Mouse (Mus musculus): ENCODE results near the gene Pex5. TPM values are rescaled to one million over a fixed set of nuclear protein-coding genes. Genes with fewer than 3 reads are reported as not detected.
"Not testable (repeated sequence)": the region's sequence is repeated elsewhere in the genome, so short reads cannot be mapped to it uniquely, and the experiment has no call there.

The Pex5 gene
- polyA plus RNA-seq, 1 experiment from 2014 or later = 51.7 TPM

DNA sequence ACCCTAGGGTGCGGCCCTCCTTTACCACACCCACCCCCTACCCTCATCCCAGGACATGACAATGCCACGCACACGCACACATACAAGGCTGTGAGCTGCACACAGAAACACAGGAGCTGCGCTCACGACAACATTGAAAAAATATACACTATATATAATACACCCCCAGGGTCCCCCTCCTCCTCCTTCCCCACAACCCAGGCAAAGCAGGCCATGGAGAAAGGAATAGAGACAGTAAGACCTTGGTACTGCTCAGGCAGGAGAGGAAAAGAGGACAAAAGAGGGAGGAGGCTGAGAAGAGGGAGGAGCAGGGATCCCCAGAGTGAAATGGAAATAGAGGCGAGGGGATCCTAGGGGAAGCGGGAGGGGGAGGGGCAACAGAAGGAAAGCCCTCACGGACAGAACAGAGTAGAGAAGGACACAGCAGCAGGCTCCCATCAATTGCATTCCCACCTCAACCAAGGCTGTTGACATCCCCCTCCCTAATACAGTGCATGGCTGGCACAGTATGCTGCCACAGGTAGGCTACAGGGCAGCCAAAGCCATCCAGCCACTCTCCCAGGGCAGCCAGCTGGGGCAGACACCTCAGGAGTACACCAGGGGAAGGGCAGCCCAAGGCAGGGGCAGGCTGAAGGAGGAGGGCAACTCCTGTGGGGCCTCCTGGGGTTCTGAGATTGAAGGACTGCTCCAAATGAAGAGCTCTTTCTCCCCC is 16.1 kb upstream of the Pex5 start:
- peak; percentile 9; the same call in 1 of the 2 replicates for ATAC-seq (ENCODE audit: low FRiP score)

DNA sequence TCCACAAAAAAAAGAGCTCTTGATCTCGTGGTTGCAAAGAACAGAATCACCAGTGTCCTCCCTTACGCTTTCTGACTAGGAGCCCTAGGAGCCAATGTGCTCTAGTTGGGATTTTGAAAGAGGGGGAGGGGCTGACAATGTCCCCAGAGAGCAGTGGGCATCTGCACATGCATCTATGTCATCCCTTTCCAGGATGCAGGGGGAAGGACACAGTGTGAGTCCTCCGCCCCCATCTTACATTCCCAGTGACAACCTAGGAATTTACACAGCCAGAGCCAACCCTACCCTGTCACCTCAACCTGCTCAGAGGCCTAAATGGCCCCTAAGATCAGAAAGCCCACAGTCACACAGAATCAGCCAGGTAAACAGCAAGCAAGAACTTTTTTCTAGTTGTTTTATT is 15.5 kb upstream of the Pex5 start:
- no peaks in the 10 kb centered on the region for H3K27me3 ChIP-seq (ENCODE audit: control insufficient read depth, insufficient read depth, low read length)
- ATAC-seq (ENCODE audit: low FRiP score) (peak; percentile 7; the same call in 1 of the 2 replicates), DNase-seq (ENCODE audit: low spot score) (no peak)
- peak overlapping the region; percentile 38; the same call in 1 of the 2 replicates for H3K9ac ChIP-seq
- H3K27ac ChIP-seq = no peak overlapping the region
- H3K36me3 ChIP-seq (replicated peaks; ENCODE audit: control insufficient read depth, insufficient read depth) = peaks cover 18% of the 10 kb centered on the region
- WGBS = 60% methylated on average over 3 of the region's 3 CpGs
- no peak overlapping the region for H3K4me3 ChIP-seq (replicated peaks; ENCODE audit: low read length)
- peaks cover 15% of the 10 kb centered on the region; the same call in 1 of the 2 replicates for H3K4me1 ChIP-seq (replicated peaks; ENCODE audit: control insufficient read depth, insufficient read depth, low read length)
- no peaks in the 10 kb centered on the region for H3K9me3 ChIP-seq (ENCODE audit: control insufficient read depth, low read length)
- H3K4me2 ChIP-seq (replicated peaks) = no peak overlapping the region

More for the DNA sequence above, 16.1 kb upstream of the Pex5 start:
- Histone ChIP-seq H3K9me3 (ENCODE audit: control insufficient read depth, low read length) (no peaks in the 10 kb centered on the region), H3K4me3 (replicated peaks; ENCODE audit: low read length) (no peak overlapping the region), H3K9ac (peak overlapping the region; percentile 38; the same call in 1 of the 2 replicates), H3K36me3 (replicated peaks; ENCODE audit: control insufficient read depth, insufficient read depth) (peaks cover 24% of the 10 kb centered on the region), H3K4me2 (replicated peaks) (no peak overlapping the region), H3K4me1 (replicated peaks; ENCODE audit: control insufficient read depth, insufficient read depth, low read length) (peaks cover 15% of the 10 kb centered on the region; the same call in 1 of the 2 replicates), H3K27me3 (ENCODE audit: control insufficient read depth, insufficient read depth, low read length) (no peaks in the 10 kb centered on the region), H3K27ac (no peak overlapping the region)
- 34% methylated on average over 8 of the region's 8 CpGs for WGBS
- DNase-seq (ENCODE audit: low spot score) = no peak

GRCm38 (mm10) chr6:124427791-124428576 is 13.1 kb upstream of the Pex5 start:
- H3K4me2 ChIP-seq (replicated peaks) = no peak overlapping the region
- no peaks in the 10 kb centered on the region for H3K27me3 ChIP-seq (ENCODE audit: control insufficient read depth, insufficient read depth, low read length)
- WGBS = 64% methylated on average over 5 of the region's 6 CpGs
- DNase-seq (ENCODE audit: low spot score) = peak; percentile 34
- peaks cover 15% of the 10 kb centered on the region; the same call in 1 of the 2 replicates for H3K4me1 ChIP-seq (replicated peaks; ENCODE audit: control insufficient read depth, insufficient read depth, low read length)
- no peak overlapping the region for H3K27ac ChIP-seq
- no peak overlapping the region for H3K9ac ChIP-seq
- H3K9me3 ChIP-seq (ENCODE audit: control insufficient read depth, low read length) = no peaks in the 10 kb centered on the region
- peaks cover 5% of the 10 kb centered on the region; the same call in 1 of the 2 replicates for H3K36me3 ChIP-seq (replicated peaks; ENCODE audit: control insufficient read depth, insufficient read depth)
- peak; percentile 14; the same call in 1 of the 2 replicates for ATAC-seq (ENCODE audit: low FRiP score)
- no peak overlapping the region for H3K4me3 ChIP-seq (replicated peaks; ENCODE audit: low read length)

DNA sequence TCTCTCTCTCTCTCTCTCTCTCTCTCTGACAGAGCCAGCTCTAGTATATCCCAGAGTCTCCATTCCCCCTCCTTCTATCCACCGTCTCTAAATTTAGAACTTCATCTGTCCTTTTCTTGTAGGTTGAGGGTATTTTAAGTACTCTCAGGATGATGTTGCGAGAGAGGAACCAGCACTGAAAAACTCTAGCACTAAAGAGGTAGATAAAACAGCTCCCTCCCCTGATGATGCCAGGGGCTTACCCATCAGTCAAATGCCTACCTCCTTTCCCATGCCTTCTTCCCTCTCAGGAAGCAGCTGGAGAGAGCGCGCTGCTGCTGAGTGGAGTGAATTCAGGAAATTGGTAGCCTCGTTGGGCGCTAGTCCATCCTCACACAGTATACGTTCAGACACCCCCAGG is 12.4 kb upstream of the Pex5 start:
- Histone ChIP-seq H3K4me1 (replicated peaks; ENCODE audit: control insufficient read depth, insufficient read depth, low read length) (peaks cover 15% of the 10 kb centered on the region; the same call in 1 of the 2 replicates), H3K4me2 (replicated peaks) (no peak overlapping the region), H3K27me3 (ENCODE audit: control insufficient read depth, insufficient read depth, low read length) (no peaks in the 10 kb centered on the region), H3K27ac (no peak overlapping the region), H3K9me3 (ENCODE audit: control insufficient read depth, low read length) (no peaks in the 10 kb centered on the region), H3K9ac (no peak overlapping the region), H3K36me3 (replicated peaks; ENCODE audit: control insufficient read depth, insufficient read depth) (peaks cover 3% of the 10 kb centered on the region; the same call in 1 of the 2 replicates), H3K4me3 (replicated peaks; ENCODE audit: low read length) (no peak overlapping the region)
- DNase-seq (ENCODE audit: low spot score) (no peak), ATAC-seq (ENCODE audit: low FRiP score) (no peak)
- WGBS = 86% methylated on average over 7 of the region's 7 CpGs

DNA sequence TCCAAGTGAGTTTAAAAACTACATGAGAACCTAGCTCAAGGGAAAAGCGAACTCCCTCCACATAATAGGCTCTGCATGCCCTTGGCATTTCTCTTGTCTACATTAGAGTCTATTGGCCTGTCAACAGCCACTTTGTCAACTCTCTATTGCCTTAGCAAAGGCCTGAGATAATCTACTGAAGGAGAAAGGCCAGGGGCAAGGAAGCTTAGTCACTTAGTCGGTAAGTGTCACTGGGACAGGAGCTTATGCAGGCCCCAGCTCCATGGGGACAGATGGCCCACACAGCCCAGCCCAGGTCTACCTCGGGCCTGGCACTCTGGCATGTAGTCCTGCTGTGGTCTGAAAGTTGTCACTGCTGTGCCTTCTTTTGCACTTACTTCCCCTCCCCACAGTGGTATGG is 11.7 kb upstream of the Pex5 start:
- no peak for ATAC-seq (ENCODE audit: low FRiP score)
- no peak overlapping the region for H3K9ac ChIP-seq
- no peak overlapping the region for H3K4me3 ChIP-seq (replicated peaks; ENCODE audit: low read length)
- no peaks in the 10 kb centered on the region for H3K9me3 ChIP-seq (ENCODE audit: control insufficient read depth, low read length)
- no peaks in the 10 kb centered on the region for H3K27me3 ChIP-seq (ENCODE audit: control insufficient read depth, insufficient read depth, low read length)
- H3K27ac ChIP-seq = no peak overlapping the region
- peaks cover 15% of the 10 kb centered on the region; the same call in 1 of the 2 replicates for H3K4me1 ChIP-seq (replicated peaks; ENCODE audit: control insufficient read depth, insufficient read depth, low read length)
- no peak for DNase-seq (ENCODE audit: low spot score)
- H3K4me2 ChIP-seq (replicated peaks) = no peak overlapping the region
- H3K36me3 ChIP-seq (replicated peaks; ENCODE audit: control insufficient read depth, insufficient read depth) = no peaks in the 10 kb centered on the region; the same call in 1 of the 2 replicates
- 72% methylated on average over 3 of the region's 3 CpGs for WGBS

- no peak overlapping the region for H3K9ac ChIP-seq
- no peaks in the 10 kb centered on the region for H3K9me3 ChIP-seq (ENCODE audit: control insufficient read depth, low read length)
- no peak overlapping the region for H3K4me2 ChIP-seq (replicated peaks)
- 86% methylated on average over 6 of the region's 6 CpGs for WGBS
- no peak overlapping the region for H3K4me3 ChIP-seq (replicated peaks; ENCODE audit: low read length)
- no peak overlapping the region for H3K27ac ChIP-seq
- no peaks in the 10 kb centered on the region for H3K27me3 ChIP-seq (ENCODE audit: control insufficient read depth, insufficient read depth, low read length)
- no peak for ATAC-seq (ENCODE audit: low FRiP score)
- DNase-seq (ENCODE audit: low spot score) = no peak
- H3K36me3 ChIP-seq (replicated peaks; ENCODE audit: control insufficient read depth, insufficient read depth) = no peaks in the 10 kb centered on the region
- 0 out of 2 replicates have a peak, but pooled peaks cover 6% of the 10 kb centered on the region for H3K4me1 ChIP-seq (replicated peaks; ENCODE audit: control insufficient read depth, insufficient read depth, low read length)
Measured at GRCm38 (mm10) chr6:124425523-124425922, 10.7 kb upstream of the Pex5 start.

DNA sequence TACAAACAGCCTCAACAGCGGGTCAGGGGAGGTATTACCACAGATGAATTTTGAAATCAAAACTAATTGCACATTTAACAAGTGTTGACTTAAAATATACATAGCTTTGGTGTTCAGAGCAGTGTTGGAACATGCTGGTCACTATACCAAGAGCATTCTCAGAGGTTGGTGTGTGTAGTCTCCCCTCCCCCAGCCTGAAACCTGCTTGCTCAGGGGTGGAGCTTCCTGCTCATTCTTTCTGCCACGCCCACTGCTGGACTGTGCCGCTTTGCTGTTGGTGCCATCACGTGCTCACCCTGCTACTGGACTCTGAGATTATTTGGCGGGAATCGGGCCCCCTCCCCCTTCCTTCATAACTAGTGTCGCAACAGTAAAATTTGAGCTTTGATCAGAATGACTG is 10.2 kb upstream of the Pex5 start:
- not testable (repeated sequence) for H3K9me3 ChIP-seq (ENCODE audit: control insufficient read depth, low read length); H3K36me3 ChIP-seq (replicated peaks; ENCODE audit: control insufficient read depth, insufficient read depth); DNase-seq (ENCODE audit: low spot score); H3K4me2 ChIP-seq (replicated peaks); H3K27ac ChIP-seq; H3K4me3 ChIP-seq (replicated peaks; ENCODE audit: low read length); ATAC-seq (ENCODE audit: low FRiP score); H3K27me3 ChIP-seq (ENCODE audit: control insufficient read depth, insufficient read depth, low read length); H3K4me1 ChIP-seq (replicated peaks; ENCODE audit: control insufficient read depth, insufficient read depth, low read length); H3K9ac ChIP-seq
- 64% methylated on average over 7 of the region's 7 CpGs for WGBS

DNA sequence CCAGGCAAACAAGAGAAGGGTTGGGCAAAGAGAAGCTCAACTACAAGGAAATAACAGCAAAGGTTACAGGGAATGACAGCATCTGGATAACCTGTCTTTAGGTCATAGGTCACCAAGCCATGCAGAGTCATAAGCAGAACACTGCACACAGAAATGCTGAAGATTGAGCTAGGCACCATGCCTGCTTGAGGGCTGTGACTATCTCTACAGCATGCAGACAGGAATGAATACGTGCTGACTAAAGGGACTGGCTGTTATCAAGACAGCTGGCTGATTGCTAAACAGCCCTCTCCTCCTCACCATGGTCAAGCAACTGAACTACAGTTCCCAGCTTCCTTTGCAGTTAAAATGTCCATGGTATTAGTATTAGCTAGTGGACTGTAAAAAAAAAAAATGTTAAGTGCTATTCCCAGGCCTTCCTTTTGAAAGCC is 9.2 kb upstream of the Pex5 start:
- H3K9me3 ChIP-seq (ENCODE audit: control insufficient read depth, low read length) = no peaks in the 10 kb centered on the region
- DNase-seq (ENCODE audit: low spot score) (no peak), ATAC-seq (ENCODE audit: low FRiP score) (no peak)
- H3K9ac ChIP-seq = no peak overlapping the region
- no peaks in the 10 kb centered on the region for H3K27me3 ChIP-seq (ENCODE audit: control insufficient read depth, insufficient read depth, low read length)
- no peak overlapping the region for H3K4me2 ChIP-seq (replicated peaks)
- no peak overlapping the region for H3K27ac ChIP-seq
- WGBS = 58% methylated on average over 1 of the region's 1 CpGs
- no peaks in the 10 kb centered on the region for H3K36me3 ChIP-seq (replicated peaks; ENCODE audit: control insufficient read depth, insufficient read depth)
- H3K4me3 ChIP-seq (replicated peaks; ENCODE audit: low read length) = no peak overlapping the region
- H3K4me1 ChIP-seq (replicated peaks; ENCODE audit: control insufficient read depth, insufficient read depth, low read length) = 0 out of 2 replicates have a peak, but pooled peaks cover 5% of the 10 kb centered on the region

- no peaks in the 10 kb centered on the region for H3K9me3 ChIP-seq (ENCODE audit: control insufficient read depth, low read length)
- DNase-seq (ENCODE audit: low spot score) (no peak), ATAC-seq (ENCODE audit: low FRiP score) (no peak)
- H3K4me2 ChIP-seq (replicated peaks) = no peak overlapping the region
- 88% methylated on average over 3 of the region's 3 CpGs for WGBS
- no peaks in the 10 kb centered on the region for H3K27me3 ChIP-seq (ENCODE audit: control insufficient read depth, insufficient read depth, low read length)
- no peak overlapping the region for H3K9ac ChIP-seq
- no peak overlapping the region for H3K4me3 ChIP-seq (replicated peaks; ENCODE audit: low read length)
- peaks cover 5% of the 10 kb centered on the region; the same call in 1 of the 2 replicates for H3K4me1 ChIP-seq (replicated peaks; ENCODE audit: control insufficient read depth, insufficient read depth, low read length)
- no peaks in the 10 kb centered on the region for H3K36me3 ChIP-seq (replicated peaks; ENCODE audit: control insufficient read depth, insufficient read depth)
- no peak overlapping the region for H3K27ac ChIP-seq
Measured at GRCm38 (mm10) chr6:124418686-124419085, 3.8 kb upstream of the Pex5 start.

Measured in hindbrain, embryonic 14.5 days (tissue).